Mouse (Mus musculus) heart, embryonic 14.5 days (tissue): ENCODE data around the gene Scgb2a2. TPM values are rescaled to one million over a fixed set of nuclear protein-coding genes. Genes with fewer than 3 reads are reported as not detected.
A peak's percentile ranks its signal among the peaks of the same experiment; 100 is the strongest.
"Not testable (repeated sequence)": the region's sequence is repeated elsewhere in the genome, so short reads cannot be mapped to it uniquely, and the experiment has no call there.

Source experiments
- ATAC-seq: fragments of 200-750 bp; cut with Nextera tagmentation; 2 replicates; pipeline ENCODE4 v1.8.0; 2017; ENCODE audit warnings: low read depth, moderate TSS enrichment; ENCODE audit not compliant: insufficient number of reproducible peaks, insufficient read depth, low FRiP score
- H3K27ac ChIP-seq, 2 experiments: fragments of 200-500 bp in 1 of 2; fragments of 300-500 bp in 1 of 2; sonication (generic) in 1 of 2; replicated peaks in 1 of 2; 2 replicates each; pipeline ENCODE4 v1.5.1; 2012 to 2014; ENCODE audit warnings: low read depth in 2 of 2, low read length in 2 of 2, control low read depth in 1 of 2, mild to moderate bottlenecking in 1 of 2, mixed read lengths in 1 of 2; ENCODE audit not compliant: control insufficient read depth in 1 of 2, insufficient read depth in 1 of 2
- H3K27me3 ChIP-seq: fragments of 300-500 bp; sonication (generic); 2 replicates; pipeline ENCODE4 v1.6.1; 2014; ENCODE audit warnings: mild to moderate bottlenecking, low read length, control low read depth; ENCODE audit not compliant: control insufficient read depth, insufficient read depth
- H3K36me3 ChIP-seq: fragments of 300-500 bp; sonication (generic); 2 replicates; pipeline ENCODE4 v1.6.1; 2014; ENCODE audit warnings: mild to moderate bottlenecking, control low read depth, low read length, mixed read lengths; ENCODE audit not compliant: control insufficient read depth, insufficient read depth
- H3K4me1 ChIP-seq, 2 experiments: fragments of 200-500 bp in 1 of 2; fragments of 300-500 bp in 1 of 2; sonication (generic) in 1 of 2; 2 replicates each; pipeline ENCODE4 v1.6.1; 2012 to 2014; ENCODE audit warnings: low read length in 2 of 2, control low read depth in 1 of 2, mixed read lengths in 1 of 2; ENCODE audit not compliant: control insufficient read depth in 2 of 2, insufficient read depth in 2 of 2
- H3K4me2 ChIP-seq: fragments of 300-500 bp; sonication (generic); 2 replicates; pipeline ENCODE4 v1.6.1; 2014; ENCODE audit warnings: mild to moderate bottlenecking, low read length
- H3K4me3 ChIP-seq, 2 experiments: fragments of 200-500 bp in 1 of 2; fragments of 300-500 bp in 1 of 2; sonication (generic) in 1 of 2; 2 replicates each; pipeline ENCODE4 v1.5.1; 2012 to 2014; ENCODE audit warnings: low read length in 2 of 2, mild to moderate bottlenecking in 2 of 2, control low read depth in 1 of 2, low read depth in 1 of 2, moderate library complexity in 1 of 2; ENCODE audit not compliant: control insufficient read depth in 1 of 2, insufficient read depth in 1 of 2
- H3K9ac ChIP-seq: fragments of 300-500 bp; sonication (generic); 2 replicates; pipeline ENCODE4 v1.6.1; 2014; ENCODE audit warnings: mild to moderate bottlenecking, low read length
- H3K9me3 ChIP-seq: fragments of 300-500 bp; sonication (generic); 2 replicates; pipeline ENCODE4 v1.6.1; 2016; ENCODE audit warnings: low read length, control low read depth; ENCODE audit not compliant: control insufficient read depth
- WGBS: fragments of 180-500 bp; shearing (Covaris S2); extraction: QIAGEN DNeasy Blood & Tissue Kit; methylation state at CpG from one replicate; pipeline ENCODE4 v1.1.7; 2014; 5-methylcytosine and 5-hydroxymethylcytosine counted together
- polyA plus RNA-seq: library from polyadenylated mRNA; unstranded; fragments of >200 nt; fragmentation: Nextera tagmentation; extraction: Ambion mirVana; gene quantifications from 2 replicates; pipeline ENCODE4 v1.2.1, GENCODE M21; 2014

Gene Scgb2a2
- polyA plus RNA-seq: not detected in 2 replicates

DNA sequence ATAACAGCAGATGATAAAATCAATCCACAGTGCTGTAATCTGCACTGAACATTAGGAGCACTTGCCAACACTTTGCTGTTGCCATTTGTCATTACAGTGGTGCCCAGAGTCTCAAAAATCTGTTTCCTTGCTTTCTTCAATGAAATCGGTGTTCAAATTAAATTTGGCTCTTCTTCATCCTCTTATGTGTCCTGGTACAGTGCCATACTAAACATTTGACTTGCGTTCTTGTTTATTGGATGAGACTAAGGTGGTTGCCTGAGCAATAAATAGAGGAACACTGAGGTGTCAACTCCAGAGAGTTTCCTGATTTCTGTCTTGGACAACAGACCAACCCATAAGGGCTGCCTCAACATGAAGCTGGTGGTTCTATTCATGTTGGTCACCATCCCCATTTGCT is at the start of gene Scgb2a2:
Gene Scgb2a2 (plus strand): TSS at position 301 of the 400 bp plus-strand sequence.
- WGBS: 68% methylated on average over 2 of the region's 2 CpGs
- H3K36me3 ChIP-seq: no peaks in the 10 kb centered on the region
- no peaks in the 10 kb centered on the region for H3K9me3 ChIP-seq
- H3K4me3 ChIP-seq: no peak within 1 kb of the TSS
- H3K4me2 ChIP-seq: no peak within 1 kb of the TSS
- no peak for ATAC-seq
- no peaks in the 10 kb centered on the region for H3K4me1 ChIP-seq
- no peak within 1 kb of the TSS for H3K9ac ChIP-seq
- H3K27me3 ChIP-seq: no peaks in the 10 kb centered on the region
- H3K27ac ChIP-seq: no peak within 1 kb of the TSS

- H3K4me2 ChIP-seq: peak overlapping the region; percentile 32
- WGBS: 18% methylated on average over 17 of the region's 21 CpGs
- peak; percentile 59; the same call in 1 of the 2 replicates for ATAC-seq
- not testable (repeated sequence) for H3K36me3 ChIP-seq, H3K27me3 ChIP-seq, H3K4me1 ChIP-seq, H3K9me3 ChIP-seq
- peak overlapping the region; percentile 59; a peak in 3 of 4 replicates for H3K27ac ChIP-seq
- H3K4me3 ChIP-seq: peak overlapping the region; percentile 32 to 38
- H3K9ac ChIP-seq: peak overlapping the region; percentile 34; the same call in 1 of the 2 replicates
These were observed 10.6 kb upstream of the Scgb2a2 start for GRCm38 (mm10) chr19:9836581-9837340.

DNA sequence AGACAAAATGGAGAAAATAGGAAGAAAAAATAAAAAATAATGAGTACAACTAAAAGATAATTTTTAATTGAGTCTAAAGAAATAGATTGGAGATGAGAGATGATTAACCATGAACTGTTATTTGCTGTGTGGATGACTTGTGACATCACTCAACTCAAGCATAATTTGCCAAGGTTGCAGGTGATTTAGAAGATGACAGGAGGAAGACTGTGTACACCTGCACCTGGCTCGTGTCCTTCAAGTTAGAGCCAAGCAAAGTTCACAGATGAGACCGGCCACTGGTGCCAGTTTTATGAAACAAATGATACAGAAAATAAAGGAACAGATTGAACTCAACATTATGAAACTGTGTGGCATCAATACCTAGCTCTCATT is 10.0 kb upstream of the Scgb2a2 start:
- Histone ChIP-seq H3K36me3 (no peaks in the 10 kb centered on the region), H3K4me3 (no peak overlapping the region), H3K4me2 (no peak overlapping the region), H3K9ac (no peak overlapping the region), H3K4me1 (no peaks in the 10 kb centered on the region), H3K27ac (no peak overlapping the region), H3K27me3 (no peaks in the 10 kb centered on the region), H3K9me3 (no peaks in the 10 kb centered on the region)
- WGBS: 64% methylated on average over 2 of the region's 2 CpGs
- no peak for ATAC-seq

- H3K27me3 ChIP-seq, H3K4me2 ChIP-seq, H3K36me3 ChIP-seq, ATAC-seq, H3K4me3 ChIP-seq, H3K4me1 ChIP-seq, H3K9me3 ChIP-seq, H3K9ac ChIP-seq, H3K27ac ChIP-seq: not testable (repeated sequence)
- WGBS: 61% methylated on average over 3 of the region's 3 CpGs
These were observed 2.2 kb downstream of the Scgb2a2 start for GRCm38 (mm10) chr19:9849368-9850075.

GRCm38 (mm10) chr19:9860821-9861220 is 13.5 kb downstream of the Scgb2a2 start:
- not testable (repeated sequence) for H3K36me3 ChIP-seq, H3K9ac ChIP-seq, H3K9me3 ChIP-seq, H3K4me1 ChIP-seq, H3K27ac ChIP-seq, H3K27me3 ChIP-seq, H3K4me2 ChIP-seq, ATAC-seq, H3K4me3 ChIP-seq
- WGBS: 91% methylated on average over 2 of the region's 3 CpGs

- Histone ChIP-seq H3K9ac (no peak overlapping the region), H3K4me2 (no peak overlapping the region), H3K9me3 (no peaks in the 10 kb centered on the region), H3K4me1 (no peaks in the 10 kb centered on the region), H3K27ac (no peak overlapping the region), H3K27me3 (no peaks in the 10 kb centered on the region), H3K4me3 (no peak overlapping the region), H3K36me3 (no peaks in the 10 kb centered on the region)
- no peak for ATAC-seq
- 72% methylated on average over 1 of the region's 1 CpGs for WGBS
These were observed 17.5 kb downstream of the Scgb2a2 start for GRCm38 (mm10) chr19:9864856-9865255.

GRCm38 (mm10) chr19:9865466-9865865 is 18.1 kb downstream of the Scgb2a2 start:
- peaks cover 2% of the 10 kb centered on the region for H3K36me3 ChIP-seq
- ATAC-seq: no peak

More at GRCm38 (mm10) chr19:9865466-9865865, 18.1 kb downstream of the Scgb2a2 start:
- no peaks in the 10 kb centered on the region for H3K9me3 ChIP-seq
- no peaks in the 10 kb centered on the region for H3K4me1 ChIP-seq
- no peak overlapping the region for H3K4me2 ChIP-seq
- H3K27ac ChIP-seq: no peak overlapping the region
- H3K27me3 ChIP-seq: no peaks in the 10 kb centered on the region
- no peak overlapping the region for H3K4me3 ChIP-seq
- no peak overlapping the region for H3K9ac ChIP-seq
